Mouse (Mus musculus) urinary bladder, postnatal 14 days (tissue): ENCODE measurements around the gene Smad9.
"Not testable (repeated sequence)": the region's sequence is repeated elsewhere in the genome, so short reads cannot be mapped to it uniquely, and the experiment has no call there.

Source experiments
- DNase-seq: peaks from one replicate; pipeline ENCODE4 v3.0.0; 2021; ENCODE audit warnings: low spot score

Gene Smad9

GRCm38 (mm10) chr3:54757446-54757845 lies 2.1 kb downstream of the Smad9 start:
- DNase-seq, result no peak

GRCm38 (mm10) chr3:54759211-54759610 lies 3.8 kb downstream of the Smad9 start:
- DNase-seq, result no peak

GRCm38 (mm10) chr3:54760321-54761115 lies 5.1 kb downstream of the Smad9 start:
- no peak for DNase-seq

- DNase-seq, result no peak
These were observed 5.9 kb downstream of the Smad9 start for GRCm38 (mm10) chr3:54761258-54761657.

GRCm38 (mm10) chr3:54764418-54764817 lies 9.0 kb downstream of the Smad9 start:
- no peak for DNase-seq

- DNase-seq, result not testable (repeated sequence)
These were observed 10.1 kb downstream of the Smad9 start for GRCm38 (mm10) chr3:54765521-54765920.

- DNase-seq, result no peak
These were observed 10.7 kb downstream of the Smad9 start for GRCm38 (mm10) chr3:54766034-54766433.

GRCm38 (mm10) chr3:54766811-54767210 lies 11.4 kb downstream of the Smad9 start:
- no peak for DNase-seq

GRCm38 (mm10) chr3:54768592-54768991 lies 13.2 kb downstream of the Smad9 start:
- DNase-seq, result no peak

GRCm38 (mm10) chr3:54769349-54770275 lies 14.2 kb downstream of the Smad9 start:
- no peak for DNase-seq

GRCm38 (mm10) chr3:54773613-54774012 lies 18.2 kb downstream of the Smad9 start:
- DNase-seq, result no peak

- no peak for DNase-seq
These were observed 20.7 kb downstream of the Smad9 start for GRCm38 (mm10) chr3:54775989-54776631.

GRCm38 (mm10) chr3:54790601-54791000 lies 35.2 kb downstream of the Smad9 start:
- no peak for DNase-seq

GRCm38 (mm10) chr3:54791822-54792677 lies 36.7 kb downstream of the Smad9 start:
- DNase-seq, result no peak

- no peak for DNase-seq
These were observed 38.4 kb downstream of the Smad9 start for GRCm38 (mm10) chr3:54793762-54794161.

GRCm38 (mm10) chr3:54795379-54795778 lies 40.0 kb downstream of the Smad9 start:
- no peak for DNase-seq

- no peak for DNase-seq
These were observed 40.4 kb downstream of the Smad9 start for GRCm38 (mm10) chr3:54795806-54796205.

- peak; percentile 58 for DNase-seq
These were observed 41.8 kb downstream of the Smad9 start for GRCm38 (mm10) chr3:54797211-54797610.

GRCm38 (mm10) chr3:54803713-54804112 lies 48.3 kb downstream of the Smad9 start:
- DNase-seq, result no peak

GRCm38 (mm10) chr3:54807061-54807661 lies 51.8 kb downstream of the Smad9 start:
- DNase-seq, result no peak

GRCm38 (mm10) chr3:54807666-54808217 lies 52.4 kb downstream of the Smad9 start, which contains the start of gene Rfxap:
TSS of gene Rfxap (minus strand) at chr3:54807791.
- peak; percentile 95 for DNase-seq
